Comparison of ENCODE assay signal across 16 mouse cellular contexts in genomic region chr8:34703351-34703750, GRCm38 (mm10).
A peak's percentile ranks its signal among the peaks of the same experiment; 100 is the strongest.
DNase-seq lines count a peak whose midpoint lies in the region; ATAC-seq and TF ChIP-seq lines count a peak whose summit lies in the region.
"Had no signal": no experiment of that assay in that cellular context is flagged by ENCODE, and none has a peak within 500 bp of the region (broad histone marks: within the 10 kb centered on the region; RNA-seq: fewer than 3 reads in every experiment).

No protein-coding gene starts in this region.

- H3K4me1 ChIP-seq in midbrain, embryonic 10.5 days, result peaks cover 15% of the 10 kb centered on the region
- H3K4me1 ChIP-seq in midbrain, embryonic 15.5 days, result no peaks in the 10 kb centered on the region
- H3K4me1 ChIP-seq in embryonic facial prominence, embryonic 10.5 days, result peaks cover 13% of the 10 kb centered on the region
- no peaks in the 10 kb centered on the region for H3K4me1 ChIP-seq in hindbrain, postnatal 0 days (ENCODE audit: insufficient read depth, low read length)

- H3K9me3 ChIP-seq in midbrain, embryonic 10.5 days (replicated peaks), result no peaks in the 10 kb centered on the region
- no peaks in the 10 kb centered on the region for H3K9me3 ChIP-seq in midbrain, embryonic 15.5 days
- no peaks in the 10 kb centered on the region for H3K9me3 ChIP-seq in embryonic facial prominence, embryonic 10.5 days
- no peaks in the 10 kb centered on the region for H3K9me3 ChIP-seq in hindbrain, postnatal 0 days (ENCODE audit: low read length)
- H3K9me3 ChIP-seq: heart, embryonic 15.5 days; limb, embryonic 12.5 days had no signal

- peak overlapping the region; percentile 63 for H3K27ac ChIP-seq in midbrain, embryonic 10.5 days (replicated peaks)
- H3K27ac ChIP-seq in midbrain, embryonic 15.5 days, result no peak overlapping the region
- peak overlapping the region; percentile 75 for H3K27ac ChIP-seq in embryonic facial prominence, embryonic 10.5 days (replicated peaks)
- no peak overlapping the region for H3K27ac ChIP-seq in hindbrain, postnatal 0 days
- H3K27ac ChIP-seq: heart, embryonic 15.5 days; limb, embryonic 12.5 days; liver, embryonic 14.5 days had no signal

- no peak for TF ChIP-seq CTCF in hindbrain, postnatal 0 days (IDR thresholded peaks at IDR 0.05; ENCODE audit: low read depth)

- H3K27me3 ChIP-seq in midbrain, embryonic 10.5 days (ENCODE audit: low read depth, poor library complexity, severe bottlenecking), result no peaks in the 10 kb centered on the region
- H3K27me3 ChIP-seq in midbrain, embryonic 15.5 days (replicated peaks), result no peaks in the 10 kb centered on the region
- H3K27me3 ChIP-seq in embryonic facial prominence, embryonic 10.5 days (replicated peaks; ENCODE audit: low read depth, poor library complexity, severe bottlenecking), result no peaks in the 10 kb centered on the region
- H3K27me3 ChIP-seq in hindbrain, postnatal 0 days (ENCODE audit: insufficient read depth, low read length), result no peaks in the 10 kb centered on the region
- H3K27me3 ChIP-seq: limb, embryonic 12.5 days had no signal

- no peaks in the 10 kb centered on the region for H3K36me3 ChIP-seq in midbrain, embryonic 10.5 days
- H3K36me3 ChIP-seq in midbrain, embryonic 15.5 days (replicated peaks), result no peaks in the 10 kb centered on the region
- H3K36me3 ChIP-seq in embryonic facial prominence, embryonic 10.5 days (replicated peaks), result no peaks in the 10 kb centered on the region
- no peaks in the 10 kb centered on the region for H3K36me3 ChIP-seq in hindbrain, postnatal 0 days (ENCODE audit: insufficient read depth, low read length)
- H3K36me3 ChIP-seq: G1E; heart, embryonic 15.5 days; limb, embryonic 12.5 days had no signal

- peak; percentile 66 to 79 for DNase-seq in cerebellum, postnatal 10 days
- DNase-seq in cerebellum, adult 8-10 months, result no peak
- DNase-seq in midbrain, embryonic 10.5 days (ENCODE audit: low spot score), result no peak
- peak; percentile 43 for DNase-seq in embryonic facial prominence, embryonic 10.5 days (ENCODE audit: low spot score)
- DNase-seq in hindbrain, postnatal 0 days (ENCODE audit: low spot score), result peak; percentile 23
- DNase-seq in testis, postnatal 10 days (ENCODE audit: low spot score), result no peak
- DNase-seq in layer of hippocampus, postnatal 10 days (ENCODE audit: low spot score in 2 of 2), result no peak
- DNase-seq: kidney, adult 9 months; kidney, postnatal 4 days; layer of hippocampus, postnatal 36 days; lung, postnatal 14 days had no signal

- 9% methylated on average over 8 of the region's 8 CpGs for WGBS in midbrain, embryonic 10.5 days
- WGBS in midbrain, embryonic 15.5 days, result 11% methylated on average over 8 of the region's 8 CpGs
- 9% methylated on average over 8 of the region's 8 CpGs for WGBS in embryonic facial prominence, embryonic 10.5 days
- 18% methylated on average over 8 of the region's 8 CpGs for WGBS in hindbrain, postnatal 0 days

- no peak overlapping the region for H3K9ac ChIP-seq in midbrain, embryonic 15.5 days
- no peak overlapping the region for H3K9ac ChIP-seq in hindbrain, postnatal 0 days (replicated peaks; ENCODE audit: low read length)
- H3K9ac ChIP-seq: heart, embryonic 15.5 days; limb, embryonic 12.5 days; liver, embryonic 14.5 days had no signal

- no peak overlapping the region for H3K4me2 ChIP-seq in midbrain, embryonic 15.5 days
- H3K4me2 ChIP-seq in hindbrain, postnatal 0 days (ENCODE audit: low read depth, low read length), result no peak overlapping the region
- H3K4me2 ChIP-seq: heart, embryonic 15.5 days; limb, embryonic 12.5 days had no signal

- no peak overlapping the region for H3K4me3 ChIP-seq in midbrain, embryonic 10.5 days
- H3K4me3 ChIP-seq in midbrain, embryonic 15.5 days, result no peak overlapping the region
- H3K4me3 ChIP-seq in embryonic facial prominence, embryonic 10.5 days, result no peak overlapping the region
- no peak overlapping the region for H3K4me3 ChIP-seq in hindbrain, postnatal 0 days (ENCODE audit: low read length)
- H3K4me3 ChIP-seq: heart, embryonic 15.5 days; limb, embryonic 12.5 days had no signal

- ATAC-seq in midbrain, embryonic 15.5 days (replicated peaks), result no peak
- ATAC-seq in hindbrain, postnatal 0 days, result no peak

Comparison
In these comparisons a context has a peak if more than half of its experiments do, and no peak if none do; other contexts are left out.
1. DNase-seq: peak in cerebellum, postnatal 10 days (2 of 2), embryonic facial prominence, embryonic 10.5 days (single experiment) and hindbrain, postnatal 0 days (single experiment); none in cerebellum, adult 8-10 months (single experiment), midbrain, embryonic 10.5 days (single experiment), testis, postnatal 10 days (single experiment) and layer of hippocampus, postnatal 10 days (0 of 2).
2. H3K27ac ChIP-seq: peak in midbrain, embryonic 10.5 days (single experiment) and embryonic facial prominence, embryonic 10.5 days (single experiment); none in midbrain, embryonic 15.5 days (single experiment) and hindbrain, postnatal 0 days (single experiment).